Mouse (Mus musculus) erythroblast, embryonic 14.5 days (primary cell): ENCODE data around the gene Hipk2.

Experiments used
- GATA1 ChIP-seq: IDR thresholded peaks from 2 replicates; pipeline ENCODE4 v1.6.1; 2012; ENCODE audit warnings: low read length, inconsistent platforms, mixed read lengths
- TAL1 ChIP-seq: IDR thresholded peaks from 3 replicates; pipeline ENCODE4 v1.6.1; 2012; ENCODE audit warnings: low read length, inconsistent platforms, mixed read lengths

GRCm38 (mm10) chr6:38715881-38716280 is 160.1 kb downstream of the Hipk2 start:
- TF ChIP-seq GATA1 (no peak), TAL1 (no peak)
